Mouse (Mus musculus) intestine, embryonic 16.5 days (tissue): ENCODE measurements around the gene Sdccag8. TPM values are rescaled to one million over a fixed set of nuclear protein-coding genes. Genes with fewer than 3 reads are reported as not detected.

Experiments used
- ATAC-seq: fragments of 200-750 bp; cut with Nextera tagmentation; 2 replicates; pipeline ENCODE4 v1.8.0; 2017; ENCODE audit warnings: moderate TSS enrichment, moderate library complexity
- H3K27ac ChIP-seq: fragments of 300-500 bp; sonication (generic); 2 replicates; pipeline ENCODE4 v1.5.1; 2014; ENCODE audit warnings: mild to moderate bottlenecking, low read length
- H3K27me3 ChIP-seq: fragments of 300-500 bp; sonication (generic); replicated peaks from 2 replicates; pipeline ENCODE4 v1.6.1; 2014; ENCODE audit warnings: low read length, control low read depth, mixed read lengths; ENCODE audit not compliant: control insufficient read depth, insufficient read depth
- H3K36me3 ChIP-seq: fragments of 300-500 bp; sonication (generic); 2 replicates; pipeline ENCODE4 v1.6.1; 2014; ENCODE audit warnings: low read length, control low read depth; ENCODE audit not compliant: control insufficient read depth, insufficient read depth
- H3K4me1 ChIP-seq: fragments of 300-500 bp; sonication (generic); 2 replicates; pipeline ENCODE4 v1.6.1; 2014; ENCODE audit warnings: low read length, control low read depth, mixed read lengths; ENCODE audit not compliant: control insufficient read depth, insufficient read depth
- H3K4me2 ChIP-seq: fragments of 300-500 bp; sonication (generic); 2 replicates; pipeline ENCODE4 v1.6.1; 2014; ENCODE audit warnings: low read depth, low read length, control low read depth
- H3K4me3 ChIP-seq: fragments of 300-500 bp; sonication (generic); 2 replicates; pipeline ENCODE4 v1.5.1; 2014; ENCODE audit warnings: mild to moderate bottlenecking, low read length
- H3K9ac ChIP-seq: fragments of 300-500 bp; sonication (generic); 2 replicates; pipeline ENCODE4 v1.6.1; 2014; ENCODE audit warnings: low read depth, low read length
- H3K9me3 ChIP-seq: fragments of 300-500 bp; sonication (generic); 2 replicates; pipeline ENCODE4 v1.6.1; 2016; ENCODE audit warnings: low read length, control low read depth; ENCODE audit not compliant: control insufficient read depth
- WGBS: fragments of 180-500 bp; shearing (Covaris S2); extraction: QIAGEN DNeasy Blood & Tissue Kit; methylation state at CpG from one replicate; pipeline ENCODE4 v1.1.7; 2014; 5-methylcytosine and 5-hydroxymethylcytosine counted together
- polyA plus RNA-seq: library from polyadenylated mRNA; unstranded; fragments of >200 nt; fragmentation: Nextera tagmentation; extraction: Ambion mirVana; gene quantifications from 2 replicates; pipeline ENCODE4 v1.2.1, GENCODE M21; 2015

The Sdccag8 gene
- polyA plus RNA-seq, 1 experiment from 2014 or later = 30.3 TPM

GRCm38 (mm10) chr1:176813292-176814035 is 996 bp upstream of the Sdccag8 start:
- H3K9me3 ChIP-seq = no peaks in the 10 kb centered on the region
- peak overlapping the region; percentile 54 for H3K4me2 ChIP-seq

DNA sequence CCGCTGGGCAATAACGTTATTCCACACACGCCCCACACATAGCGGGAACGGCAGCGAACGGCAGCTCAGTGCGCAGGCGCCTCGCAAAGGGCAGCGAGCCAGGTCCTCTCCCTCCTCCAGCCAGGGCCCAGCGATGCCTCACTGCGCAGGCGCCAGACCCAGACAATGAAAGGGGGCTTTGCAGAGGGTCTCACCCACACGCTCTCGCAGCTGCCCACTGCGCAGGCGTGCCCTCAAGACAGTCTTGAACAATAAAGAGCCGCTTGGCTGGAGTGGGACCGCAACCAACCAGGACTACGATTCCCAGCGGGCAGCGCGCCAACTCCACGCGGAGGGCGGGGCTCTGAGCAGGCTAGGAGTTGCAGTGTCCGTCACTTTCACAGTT is 432 bp upstream of the Sdccag8 start, which contains the start of gene Cep170:
Cep170 (minus strand) TSS at position 32 of the 385 bp plus-strand sequence.
- peak; percentile 93 for ATAC-seq
- no peaks in the 10 kb centered on the region for H3K9me3 ChIP-seq
- peaks cover 12% of the 10 kb centered on the region for H3K4me1 ChIP-seq
- peak within 1 kb of the TSS; percentile 82 for H3K4me3 ChIP-seq
- WGBS = under 1% methylated on average over 28 of the region's 28 CpGs
- H3K27me3 ChIP-seq = no peaks in the 10 kb centered on the region
- H3K9ac ChIP-seq = peak within 1 kb of the TSS; percentile 73
- peak within 1 kb of the TSS; percentile 95 for H3K27ac ChIP-seq
- no peaks in the 10 kb centered on the region for H3K36me3 ChIP-seq
- peak within 1 kb of the TSS; percentile 59 for H3K4me2 ChIP-seq

More at GRCm38 (mm10) chr1:176813292-176814035, 996 bp upstream of the Sdccag8 start:
- peak overlapping the region; percentile 82 for H3K4me3 ChIP-seq
- under 1% methylated on average over 58 of the region's 75 CpGs for WGBS
- H3K36me3 ChIP-seq = no peaks in the 10 kb centered on the region
- H3K27ac ChIP-seq = peak overlapping the region; percentile 95
- H3K4me1 ChIP-seq = peaks cover 8% of the 10 kb centered on the region
- H3K27me3 ChIP-seq = no peaks in the 10 kb centered on the region
- peak; percentile 56 for ATAC-seq
- peak overlapping the region; percentile 73 for H3K9ac ChIP-seq

GRCm38 (mm10) chr1:176816728-176817127 is 2.3 kb downstream of the Sdccag8 start:
- H3K4me2 ChIP-seq = no peak overlapping the region
- no peaks in the 10 kb centered on the region for H3K9me3 ChIP-seq
- H3K9ac ChIP-seq = no peak overlapping the region
- WGBS = 86% methylated on average over 4 of the region's 4 CpGs
- H3K27ac ChIP-seq = no peak overlapping the region
- H3K36me3 ChIP-seq = no peaks in the 10 kb centered on the region
- no peaks in the 10 kb centered on the region for H3K27me3 ChIP-seq
- H3K4me3 ChIP-seq = no peak overlapping the region
- H3K4me1 ChIP-seq = peaks cover 12% of the 10 kb centered on the region
- ATAC-seq = no peak

GRCm38 (mm10) chr1:176818147-176818546 is 3.7 kb downstream of the Sdccag8 start:
- Histone ChIP-seq H3K27me3 (no peaks in the 10 kb centered on the region), H3K9me3 (no peaks in the 10 kb centered on the region), H3K4me1 (peaks cover 15% of the 10 kb centered on the region), H3K27ac (no peak overlapping the region), H3K36me3 (no peaks in the 10 kb centered on the region), H3K4me2 (no peak overlapping the region), H3K4me3 (no peak overlapping the region), H3K9ac (no peak overlapping the region)
- no peak for ATAC-seq
- WGBS = 65% methylated on average over 2 of the region's 2 CpGs

GRCm38 (mm10) chr1:176818763-176819162 is 4.3 kb downstream of the Sdccag8 start:
- no peak for ATAC-seq
- Histone ChIP-seq H3K4me2 (no peak overlapping the region), H3K27me3 (no peaks in the 10 kb centered on the region), H3K27ac (0 out of 2 replicates have a peak overlapping the region, but pooled peaks have one; percentile 7), H3K9ac (0 out of 2 replicates have a peak overlapping the region, but pooled peaks have one; percentile 14), H3K4me1 (peaks cover 15% of the 10 kb centered on the region), H3K4me3 (no peak overlapping the region), H3K36me3 (no peaks in the 10 kb centered on the region), H3K9me3 (no peaks in the 10 kb centered on the region)
- WGBS = 37% methylated on average over 6 of the region's 6 CpGs

DNA sequence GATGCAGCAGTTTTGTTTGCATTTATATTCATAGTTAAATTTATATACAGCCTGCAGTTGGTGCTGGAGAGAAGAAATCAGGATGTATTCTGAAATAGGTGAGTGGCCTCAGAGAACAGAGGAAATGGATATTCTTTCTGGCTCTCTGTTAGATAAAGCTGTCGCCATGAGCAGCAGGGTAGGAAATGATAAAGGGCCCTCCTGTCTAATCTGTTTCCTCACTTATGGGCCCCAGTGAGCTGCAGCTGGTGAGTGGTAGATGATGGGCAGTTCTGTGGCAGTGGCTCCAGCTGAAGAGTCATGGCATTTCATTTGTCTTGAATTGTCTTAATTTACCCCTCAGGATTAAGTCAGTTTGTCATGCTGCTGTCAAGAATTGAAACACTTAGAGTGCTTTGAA is 7.5 kb downstream of the Sdccag8 start:
- H3K4me2 ChIP-seq = no peak overlapping the region
- no peak overlapping the region for H3K27ac ChIP-seq
- H3K27me3 ChIP-seq = no peaks in the 10 kb centered on the region
- H3K36me3 ChIP-seq = no peaks in the 10 kb centered on the region
- peaks cover 18% of the 10 kb centered on the region for H3K4me1 ChIP-seq
- no peak for ATAC-seq
- WGBS = 22% methylated on average over 1 of the region's 1 CpGs
- no peak overlapping the region for H3K9ac ChIP-seq
- no peak overlapping the region for H3K4me3 ChIP-seq
- H3K9me3 ChIP-seq = no peaks in the 10 kb centered on the region

- Histone ChIP-seq H3K4me3 (no peak overlapping the region), H3K4me1 (peaks cover 16% of the 10 kb centered on the region), H3K9ac (no peak overlapping the region), H3K27ac (no peak overlapping the region), H3K36me3 (no peaks in the 10 kb centered on the region), H3K27me3 (no peaks in the 10 kb centered on the region), H3K4me2 (no peak overlapping the region), H3K9me3 (no peaks in the 10 kb centered on the region)
- 75% methylated on average over 4 of the region's 4 CpGs for WGBS
- no peak for ATAC-seq
These were observed 8.5 kb downstream of the Sdccag8 start for GRCm38 (mm10) chr1:176822949-176823348.

DNA sequence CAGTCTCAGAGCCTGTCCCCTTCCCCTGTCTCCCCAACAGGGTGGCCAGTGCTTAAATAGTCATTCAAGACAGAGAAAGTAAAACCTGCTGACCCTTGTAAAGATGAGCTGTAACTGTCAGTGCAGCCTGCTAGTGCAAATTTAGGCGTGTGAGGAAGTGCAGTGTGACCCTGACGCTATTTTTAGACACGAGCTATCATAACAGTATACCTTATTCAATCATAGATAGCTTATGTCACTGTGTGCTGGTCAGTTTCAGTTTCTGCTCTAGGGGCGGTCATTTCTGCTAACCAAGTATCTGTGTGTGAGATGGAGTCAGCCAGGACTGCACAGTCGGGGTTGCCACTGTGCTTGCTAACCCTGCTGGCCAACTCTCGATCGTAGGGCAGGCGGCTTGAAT is 9.4 kb downstream of the Sdccag8 start:
- 55% methylated on average over 8 of the region's 8 CpGs for WGBS
- no peak overlapping the region for H3K4me2 ChIP-seq
- peaks cover 7% of the 10 kb centered on the region for H3K4me1 ChIP-seq
- H3K36me3 ChIP-seq = no peaks in the 10 kb centered on the region
- no peak for ATAC-seq
- no peak overlapping the region for H3K9ac ChIP-seq
- H3K27ac ChIP-seq = no peak overlapping the region
- H3K9me3 ChIP-seq = no peaks in the 10 kb centered on the region
- no peak overlapping the region for H3K4me3 ChIP-seq
- H3K27me3 ChIP-seq = no peaks in the 10 kb centered on the region

GRCm38 (mm10) chr1:176824611-176825010 is 10.2 kb downstream of the Sdccag8 start:
- 88% methylated on average over 6 of the region's 6 CpGs for WGBS
- Histone ChIP-seq H3K4me2 (no peak overlapping the region), H3K4me1 (peaks cover 7% of the 10 kb centered on the region), H3K9me3 (no peaks in the 10 kb centered on the region), H3K27ac (no peak overlapping the region), H3K36me3 (no peaks in the 10 kb centered on the region), H3K9ac (no peak overlapping the region), H3K27me3 (no peaks in the 10 kb centered on the region), H3K4me3 (no peak overlapping the region)
- ATAC-seq = no peak
